Mouse (Mus musculus) heart, adult 2 months (tissue): ENCODE measurements around the gene Grik5.

Experiments used
- CTCF ChIP-seq: fragments of 200-600 bp; IDR thresholded peaks from 2 replicates; pipeline ENCODE4 v1.8.1; 2022; ENCODE audit warnings: antibody characterized with exemption, mild to moderate bottlenecking, moderate library complexity
- EP300 ChIP-seq: fragments of 200-500 bp; IDR thresholded peaks from 2 replicates; pipeline ENCODE4 v1.6.1; 2011; ENCODE audit warnings: low read depth, low read length, control low read depth; ENCODE audit not compliant: insufficient read depth
- POLR2A ChIP-seq: fragments of 200-500 bp; IDR thresholded peaks from 2 replicates; pipeline ENCODE4 v1.6.1; 2011; ENCODE audit warnings: mild to moderate bottlenecking, low read depth, low read length, control low read depth; ENCODE audit not compliant: insufficient read depth

- TF ChIP-seq CTCF (no peak), POLR2A (no peak), EP300 (no peak)
Observed at GRCm38 (mm10) chr7:25004806-25005205, 67.3 kb downstream of the Grik5 start.
